In genomic region chr3:69289833-69290232, GRCm38 (mm10) we compare ENCODE assay signal across 10 mouse cellular contexts. TPM values are rescaled to one million over a fixed set of nuclear protein-coding genes. Genes with fewer than 3 reads are reported as not detected.
A peak's percentile ranks its signal among the peaks of the same experiment; 100 is the strongest.
DNase-seq lines count a peak whose midpoint lies in the region; ATAC-seq and TF ChIP-seq lines count a peak whose summit lies in the region.
"Had no signal": no experiment of that assay in that cellular context is flagged by ENCODE, and none has a peak within 500 bp of the region (broad histone marks: within the 10 kb centered on the region; RNA-seq: fewer than 3 reads in every experiment).

No protein-coding gene starts in this region.

- ATAC-seq in forebrain, embryonic 12.5 days (ENCODE audit: low FRiP score) = peak; percentile 58; the same call in 1 of the 2 replicates
- ATAC-seq in forebrain, embryonic 11.5 days (replicated peaks; ENCODE audit: low FRiP score) = no peak
- ATAC-seq in neutrophil, adult 5-6 weeks (ENCODE audit: extremely low read depth, insufficient number of reproducible peaks, low FRiP score, poor library complexity, severe bottlenecking) = peak; percentile 76; the same call in 1 of the 2 replicates
- no peak for ATAC-seq in granulocyte monocyte progenitor cell, adult 5-6 weeks (replicated peaks; ENCODE audit: poor library complexity, severe bottlenecking)

- peak overlapping the region; percentile 4; the same call in 1 of the 2 replicates for H3K4me2 ChIP-seq in forebrain, embryonic 12.5 days
- no peak overlapping the region for H3K4me2 ChIP-seq in forebrain, embryonic 11.5 days (ENCODE audit: low read depth, low read length, severe bottlenecking)

- H3K9ac ChIP-seq in forebrain, embryonic 12.5 days = no peak overlapping the region
- H3K9ac ChIP-seq in forebrain, embryonic 11.5 days (ENCODE audit: low read length) = no peak overlapping the region

- no peak for TF ChIP-seq CTCF in left cerebral cortex, adult 2 months (IDR thresholded peaks at IDR 0.05)

- H3K9me3 ChIP-seq in forebrain, embryonic 12.5 days = no peaks in the 10 kb centered on the region
- no peaks in the 10 kb centered on the region for H3K9me3 ChIP-seq in forebrain, embryonic 11.5 days (ENCODE audit: control insufficient read depth, low read length)
- H3K9me3 ChIP-seq: megakaryocyte, embryonic 14.5 days had no signal

- intact Hi-C loops in left cerebral cortex, adult 2 months (cut with DNase I) = no loop called here

- no peak for DNase-seq in forebrain, embryonic 11.5 days (ENCODE audit: low spot score)
- peak; percentile 62 to 65 for DNase-seq in CD8-positive naive resting alpha-beta T cell, adult 2 months (ENCODE audit: low read depth in 2 of 2, low spot score in 2 of 2)
- DNase-seq in frontal cortex, postnatal 14 days (ENCODE audit: low spot score in 2 of 2) = peak; percentile 23 to 28
- peak; percentile 25 to 54 for DNase-seq in left cerebral cortex, adult 2 months (ENCODE audit: extremely low spot score in 1 of 2, low spot score in 2 of 2)
- no peak for DNase-seq in embryo, embryonic 9.5 days (ENCODE audit: extremely low spot score)

- no peaks in the 10 kb centered on the region for H3K27me3 ChIP-seq in forebrain, embryonic 12.5 days
- no peaks in the 10 kb centered on the region for H3K27me3 ChIP-seq in forebrain, embryonic 11.5 days (ENCODE audit: control insufficient read depth, insufficient read depth, low read length)
- H3K27me3 ChIP-seq: megakaryocyte, embryonic 14.5 days had no signal

- 73% methylated on average over 14 of the region's 14 CpGs for WGBS in forebrain, embryonic 12.5 days
- 84% methylated on average over 14 of the region's 14 CpGs for WGBS in forebrain, embryonic 11.5 days

- no peak overlapping the region for H3K4me3 ChIP-seq in forebrain, embryonic 12.5 days (replicated peaks)
- no peak overlapping the region for H3K4me3 ChIP-seq in forebrain, embryonic 11.5 days (ENCODE audit: low read depth, low read length)
- H3K4me3 ChIP-seq in left cerebral cortex, adult 2 months = peak overlapping the region; percentile 29
- H3K4me3 ChIP-seq: erythroblast, embryonic 14.5 days; megakaryocyte, embryonic 14.5 days had no signal

- no peaks in the 10 kb centered on the region; the same call in 1 of the 2 replicates for H3K4me1 ChIP-seq in forebrain, embryonic 12.5 days
- no peaks in the 10 kb centered on the region for H3K4me1 ChIP-seq in forebrain, embryonic 11.5 days (replicated peaks; ENCODE audit: control insufficient read depth, insufficient read depth, low read length)
- H3K4me1 ChIP-seq: megakaryocyte, embryonic 14.5 days had no signal

- H3K27ac ChIP-seq in forebrain, embryonic 12.5 days = peak overlapping the region; percentile 25; the same call in 1 of the 2 replicates
- H3K27ac ChIP-seq in forebrain, embryonic 11.5 days (ENCODE audit: low read depth, low read length) = no peak overlapping the region
- H3K27ac ChIP-seq in left cerebral cortex, adult 2 months = no peak overlapping the region

- H3K36me3 ChIP-seq in forebrain, embryonic 12.5 days (replicated peaks) = no peaks in the 10 kb centered on the region
- no peaks in the 10 kb centered on the region for H3K36me3 ChIP-seq in forebrain, embryonic 11.5 days (ENCODE audit: control insufficient read depth, insufficient read depth, low read length)

RNA-seq across cellular contexts. Expression of gene Ppm1l, which starts 26.8 kb away (rescaled TPM):
- 23.6 and 24.3 TPM in 2 replicates for polyA plus RNA-seq in forebrain, embryonic 12.5 days (2016; fragmentation: Nextera tagmentation; extraction: Ambion mirVana)
- polyA plus RNA-seq in forebrain, embryonic 11.5 days (2014; fragmentation: Nextera tagmentation; extraction: Ambion mirVana) = 16.9 and 17.0 TPM in 2 replicates
- total RNA-seq in left cerebral cortex, adult 2 months (2021) = 10 to 100 TPM; 83.4 to 87.6 TPM
- 4.9 and 6.1 TPM in 2 replicates for total RNA-seq in neutrophil, adult 5-6 weeks (2017)
- total RNA-seq in granulocyte monocyte progenitor cell, adult 5-6 weeks (2014; fragmentation: Nextera tagmentation) = 0.62 and 1.3 TPM in 2 replicates
- total RNA-seq in granulocyte monocyte progenitor cell, adult 5-6 weeks (2017) = 0.72 and 0.78 TPM in 2 replicates

Comparison
In these comparisons a context has a peak if more than half of its experiments do, and no peak if none do; other contexts are left out.
1. ATAC-seq: peak in forebrain, embryonic 12.5 days (single experiment) and neutrophil, adult 5-6 weeks (single experiment); none in forebrain, embryonic 11.5 days (single experiment) and granulocyte monocyte progenitor cell, adult 5-6 weeks (single experiment).
2. DNase-seq: peak in CD8-positive naive resting alpha-beta T cell, adult 2 months (2 of 2), frontal cortex, postnatal 14 days (2 of 2) and left cerebral cortex, adult 2 months (2 of 2); none in forebrain, embryonic 11.5 days (single experiment) and embryo, embryonic 9.5 days (single experiment).
3. RNA of gene Ppm1l, which starts 26.8 kb away (total RNA-seq): 83.4 to 87.6 TPM in left cerebral cortex, adult 2 months; 4.9 to 6.1 TPM in neutrophil, adult 5-6 weeks and 0.62 to 1.3 TPM in granulocyte monocyte progenitor cell, adult 5-6 weeks; every median in the first group is over 10 times any median in the second.